Mouse (Mus musculus): ENCODE data around the gene Wdr1. TPM values are rescaled to one million over a fixed set of nuclear protein-coding genes. Genes with fewer than 3 reads are reported as not detected.
A peak's percentile ranks its signal among the peaks of the same experiment; 100 is the strongest.
"Not testable (repeated sequence)": the region's sequence is repeated elsewhere in the genome, so short reads cannot be mapped to it uniquely, and the experiment has no call there.

Gene Wdr1
- polyA plus RNA-seq (2015; fragmentation: Nextera tagmentation; extraction: Ambion mirVana) = 197 and 230 TPM in 2 replicates

- peak within 1 kb of the TSS; percentile 93 for H3K27ac ChIP-seq
- H3K9me3 ChIP-seq (replicated peaks) = no peaks in the 10 kb centered on the region
- H3K4me3 ChIP-seq = peak within 1 kb of the TSS; percentile 75
- H3K36me3 ChIP-seq = peaks cover 18% of the 10 kb centered on the region
- H3K4me1 ChIP-seq (replicated peaks) = peaks cover 37% of the 10 kb centered on the region
- H3K27me3 ChIP-seq = no peaks in the 10 kb centered on the region
- H3K4me2 ChIP-seq = peak within 1 kb of the TSS; percentile 66
- H3K9ac ChIP-seq = peak within 1 kb of the TSS; percentile 62
- ATAC-seq (replicated peaks; ENCODE audit: insufficient number of reproducible peaks, insufficient read depth, low FRiP score, low read depth) = no peak
- 67% methylated on average over 2 of the region's 2 CpGs for WGBS
Measured at GRCm38 (mm10) chr5:38563121-38563520, at the start of gene Wdr1. Gene Wdr1, minus strand, starts transcription at chr5:38563221.

GRCm38 (mm10) chr5:38611118-38611517, 48.1 kb upstream of the Wdr1 start:
- Histone ChIP-seq H3K4me1 (replicated peaks) (no peaks in the 10 kb centered on the region), H3K36me3 (no peaks in the 10 kb centered on the region), H3K9ac (no peak overlapping the region), H3K27me3 (no peaks in the 10 kb centered on the region), H3K27ac (no peak overlapping the region), H3K9me3 (replicated peaks) (no peaks in the 10 kb centered on the region), H3K4me2 (no peak overlapping the region), H3K4me3 (no peak overlapping the region)
- WGBS = 77% methylated on average over 3 of the region's 3 CpGs
- no peak for ATAC-seq (replicated peaks; ENCODE audit: insufficient number of reproducible peaks, insufficient read depth, low FRiP score, low read depth)

- not testable (repeated sequence) for H3K9me3 ChIP-seq (replicated peaks); H3K4me3 ChIP-seq; ATAC-seq (replicated peaks; ENCODE audit: insufficient number of reproducible peaks, insufficient read depth, low FRiP score, low read depth); H3K27ac ChIP-seq; H3K36me3 ChIP-seq; H3K9ac ChIP-seq; H3K4me2 ChIP-seq; H3K27me3 ChIP-seq; H3K4me1 ChIP-seq (replicated peaks)
- 69% methylated on average over 4 of the region's 4 CpGs for WGBS
Measured at GRCm38 (mm10) chr5:38608219-38608618, 45.2 kb upstream of the Wdr1 start.

- peak overlapping the region; percentile 36 for H3K4me3 ChIP-seq
- H3K27me3 ChIP-seq = peaks cover 3% of the 10 kb centered on the region; the same call in 1 of the 2 replicates
- ATAC-seq (replicated peaks; ENCODE audit: insufficient number of reproducible peaks, insufficient read depth, low FRiP score, low read depth) = no peak
- H3K27ac ChIP-seq = no peak overlapping the region
- no peak overlapping the region for H3K9ac ChIP-seq
- WGBS = 56% methylated on average over 11 of the region's 11 CpGs
- no peaks in the 10 kb centered on the region for H3K9me3 ChIP-seq (replicated peaks)
- no peaks in the 10 kb centered on the region for H3K36me3 ChIP-seq
- peak overlapping the region; percentile 42 for H3K4me2 ChIP-seq
- no peaks in the 10 kb centered on the region for H3K4me1 ChIP-seq (replicated peaks)
Measured at GRCm38 (mm10) chr5:38598647-38599304, 35.8 kb upstream of the Wdr1 start.

GRCm38 (mm10) chr5:38588924-38589323, 25.9 kb upstream of the Wdr1 start:
- Histone ChIP-seq H3K4me2 (no peak overlapping the region), H3K27me3 (no peaks in the 10 kb centered on the region), H3K27ac (no peak overlapping the region), H3K4me1 (replicated peaks) (no peaks in the 10 kb centered on the region), H3K9ac (no peak overlapping the region), H3K4me3 (no peak overlapping the region), H3K9me3 (replicated peaks) (no peaks in the 10 kb centered on the region), H3K36me3 (no peaks in the 10 kb centered on the region)
- WGBS = 30% methylated on average over 9 of the region's 9 CpGs
- ATAC-seq (replicated peaks; ENCODE audit: insufficient number of reproducible peaks, insufficient read depth, low FRiP score, low read depth) = no peak

- Histone ChIP-seq H3K36me3 (no peaks in the 10 kb centered on the region), H3K4me1 (replicated peaks) (no peaks in the 10 kb centered on the region), H3K4me3 (no peak overlapping the region), H3K9ac (no peak overlapping the region), H3K27me3 (no peaks in the 10 kb centered on the region), H3K4me2 (no peak overlapping the region), H3K9me3 (replicated peaks) (no peaks in the 10 kb centered on the region), H3K27ac (no peak overlapping the region)
- ATAC-seq (replicated peaks; ENCODE audit: insufficient number of reproducible peaks, insufficient read depth, low FRiP score, low read depth) = no peak
- 78% methylated on average over 2 of the region's 2 CpGs for WGBS
Measured at GRCm38 (mm10) chr5:38585450-38585849, 22.4 kb upstream of the Wdr1 start.

- no peak overlapping the region for H3K27ac ChIP-seq
- no peak overlapping the region for H3K4me2 ChIP-seq
- H3K9ac ChIP-seq = no peak overlapping the region
- no peak for ATAC-seq (replicated peaks; ENCODE audit: insufficient number of reproducible peaks, insufficient read depth, low FRiP score, low read depth)
- no peaks in the 10 kb centered on the region for H3K36me3 ChIP-seq
- H3K4me3 ChIP-seq = no peak overlapping the region
- H3K4me1 ChIP-seq (replicated peaks) = no peaks in the 10 kb centered on the region
- WGBS = 55% methylated on average over 4 of the region's 4 CpGs
- H3K9me3 ChIP-seq (replicated peaks) = no peaks in the 10 kb centered on the region
- no peaks in the 10 kb centered on the region for H3K27me3 ChIP-seq
Measured at GRCm38 (mm10) chr5:38583026-38583425, 20.0 kb upstream of the Wdr1 start.

GRCm38 (mm10) chr5:38580703-38581102, 17.7 kb upstream of the Wdr1 start:
- no peak; the same call in 1 of the 2 replicates for ATAC-seq (replicated peaks; ENCODE audit: insufficient number of reproducible peaks, insufficient read depth, low FRiP score, low read depth)
- Histone ChIP-seq H3K27me3 (no peaks in the 10 kb centered on the region), H3K36me3 (no peaks in the 10 kb centered on the region), H3K9me3 (replicated peaks) (no peaks in the 10 kb centered on the region), H3K27ac (no peak overlapping the region), H3K4me2 (no peak overlapping the region), H3K9ac (no peak overlapping the region), H3K4me3 (no peak overlapping the region), H3K4me1 (replicated peaks) (no peaks in the 10 kb centered on the region)
- 31% methylated on average over 6 of the region's 6 CpGs for WGBS

GRCm38 (mm10) chr5:38570876-38571275, 7.9 kb upstream of the Wdr1 start:
- ATAC-seq (replicated peaks; ENCODE audit: insufficient number of reproducible peaks, insufficient read depth, low FRiP score, low read depth) = no peak
- no peaks in the 10 kb centered on the region for H3K4me1 ChIP-seq (replicated peaks)
- H3K4me3 ChIP-seq = no peak overlapping the region
- no peak overlapping the region for H3K27ac ChIP-seq
- no peak overlapping the region for H3K9ac ChIP-seq
- WGBS = 73% methylated on average over 2 of the region's 2 CpGs
- H3K4me2 ChIP-seq = no peak overlapping the region
- no peaks in the 10 kb centered on the region for H3K36me3 ChIP-seq
- H3K27me3 ChIP-seq = no peaks in the 10 kb centered on the region
- no peaks in the 10 kb centered on the region for H3K9me3 ChIP-seq (replicated peaks)

GRCm38 (mm10) chr5:38568652-38569051, 5.6 kb upstream of the Wdr1 start:
- Histone ChIP-seq H3K4me1 (replicated peaks) (peaks cover 3% of the 10 kb centered on the region; the same call in 1 of the 2 replicates), H3K4me3 (no peak overlapping the region), H3K9me3 (replicated peaks) (no peaks in the 10 kb centered on the region), H3K27ac (no peak overlapping the region), H3K9ac (no peak overlapping the region), H3K36me3 (no peaks in the 10 kb centered on the region), H3K27me3 (no peaks in the 10 kb centered on the region), H3K4me2 (no peak overlapping the region)
- no peak for ATAC-seq (replicated peaks; ENCODE audit: insufficient number of reproducible peaks, insufficient read depth, low FRiP score, low read depth)

- Histone ChIP-seq H3K27ac (no peak overlapping the region), H3K9me3 (replicated peaks) (no peaks in the 10 kb centered on the region), H3K27me3 (no peaks in the 10 kb centered on the region), H3K4me1 (replicated peaks) (peaks cover 20% of the 10 kb centered on the region), H3K4me2 (no peak overlapping the region), H3K9ac (no peak overlapping the region), H3K36me3 (peaks cover 2% of the 10 kb centered on the region; the same call in 1 of the 2 replicates), H3K4me3 (no peak overlapping the region)
- WGBS = 67% methylated on average over 6 of the region's 6 CpGs
- ATAC-seq (replicated peaks; ENCODE audit: insufficient number of reproducible peaks, insufficient read depth, low FRiP score, low read depth) = no peak
Measured at GRCm38 (mm10) chr5:38564831-38565230, 1.8 kb upstream of the Wdr1 start.

- WGBS = under 1% methylated on average over 77 of the region's 79 CpGs
- Histone ChIP-seq H3K27me3 (no peaks in the 10 kb centered on the region), H3K27ac (peak overlapping the region; percentile 93), H3K9me3 (replicated peaks) (no peaks in the 10 kb centered on the region), H3K4me2 (peak overlapping the region; percentile 75), H3K4me1 (replicated peaks) (peaks cover 51% of the 10 kb centered on the region), H3K36me3 (peaks cover 18% of the 10 kb centered on the region), H3K9ac (peak overlapping the region; percentile 85), H3K4me3 (peak overlapping the region; percentile 75)
- peak; percentile 97 for ATAC-seq (replicated peaks; ENCODE audit: insufficient number of reproducible peaks, insufficient read depth, low FRiP score, low read depth)
Measured at GRCm38 (mm10) chr5:38561426-38562024, 1.5 kb downstream of the Wdr1 start.

All from heart, embryonic 15.5 days (tissue).